Mouse (Mus musculus) heart, adult 8-10 months (tissue): ENCODE results near the gene Ccdc155. TPM values are rescaled to one million over a fixed set of nuclear protein-coding genes. Genes with fewer than 3 reads are reported as not detected.

Source experiments
- DNase-seq: peaks from one replicate; pipeline ENCODE4 v3.0.0; 2022; ENCODE audit warnings: low spot score
- total RNA-seq, 4 experiments: library from RNA; stranded (reverse); gene quantifications; 2 replicates each; pipeline ENCODE4 v1.2.4; 2022

Ccdc155 gene
- total RNA-seq, 4 experiments from 2014 or later: not detected

- DNase-seq: no peak
Measured at GRCm38 (mm10) chr7:45226421-45226820, 21.7 kb upstream of the Ccdc155 start.

GRCm38 (mm10) chr7:45224826-45225225 is 20.1 kb upstream of the Ccdc155 start:
- DNase-seq: no peak

DNA sequence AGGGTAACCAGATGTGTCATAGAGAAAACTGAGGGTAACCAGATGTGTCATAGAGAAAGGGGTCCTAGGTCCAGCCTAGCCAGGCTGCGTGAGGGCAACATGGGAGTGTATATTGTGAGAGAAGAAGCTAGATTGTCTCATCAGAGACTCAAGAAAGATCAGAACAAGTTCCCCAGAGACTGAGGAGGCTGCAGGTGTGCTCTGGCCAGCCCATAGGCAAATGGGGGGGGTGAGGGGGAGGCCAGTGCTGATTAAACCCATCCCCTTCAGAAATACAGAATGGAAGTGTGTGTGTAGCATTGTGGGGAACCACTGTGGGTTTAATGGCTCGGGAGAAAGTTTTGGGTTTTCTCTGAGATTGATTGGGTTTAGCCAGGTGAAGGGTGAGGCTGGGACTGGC is 17.0 kb upstream of the Ccdc155 start:
- no peak for DNase-seq

- no peak for DNase-seq
Measured at GRCm38 (mm10) chr7:45216442-45217183, 11.9 kb upstream of the Ccdc155 start.

- DNase-seq: no peak
Measured at GRCm38 (mm10) chr7:45215673-45216441, 11.2 kb upstream of the Ccdc155 start, which contains the start of gene Tead2. Tead2 (plus strand) TSS chr7:45215753.

GRCm38 (mm10) chr7:45213708-45214107 is 9.0 kb upstream of the Ccdc155 start:
- no peak for DNase-seq

DNA sequence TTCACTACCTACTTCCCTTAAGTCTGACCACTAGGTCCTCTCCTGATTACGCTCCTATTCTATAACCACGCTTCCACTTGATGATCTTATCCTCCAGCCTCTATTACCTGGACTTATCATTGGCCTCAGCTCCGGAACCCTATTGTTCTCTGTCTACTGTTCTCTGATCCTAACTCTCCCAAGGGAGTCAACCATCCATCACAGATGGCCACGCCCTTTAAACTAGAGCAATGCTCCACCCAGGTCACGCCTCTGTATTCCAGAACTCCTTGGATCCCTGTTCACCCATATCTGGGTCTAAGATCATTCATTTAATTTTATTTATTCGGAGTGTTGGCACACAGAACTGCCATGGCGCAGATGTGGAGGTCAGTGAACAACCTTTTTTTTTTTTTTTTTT is 7.7 kb upstream of the Ccdc155 start:
- no peak for DNase-seq

DNA sequence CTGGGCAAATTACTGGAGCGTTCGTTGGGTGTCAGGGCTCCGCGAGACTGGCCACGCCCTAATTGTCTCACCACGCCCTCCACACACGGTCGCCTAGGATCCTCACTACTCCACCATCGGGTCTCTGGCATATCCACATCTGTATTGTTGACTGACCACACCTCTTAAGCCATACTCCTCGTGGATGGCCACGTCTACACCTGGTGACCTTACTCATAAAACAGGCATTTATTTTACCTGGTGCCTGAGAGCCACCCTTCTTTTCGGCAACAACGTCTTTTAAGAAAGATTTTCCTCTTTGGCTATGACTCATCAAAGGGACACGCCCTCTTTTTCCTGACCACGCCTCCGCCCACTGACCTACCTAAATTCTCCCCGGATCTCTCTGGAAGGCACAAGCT is 7.2 kb upstream of the Ccdc155 start, which contains the start of gene Dkkl1:
Gene Dkkl1, minus strand, starts transcription at position 297 of the 401 bp plus-strand sequence.
- DNase-seq: no peak

DNA sequence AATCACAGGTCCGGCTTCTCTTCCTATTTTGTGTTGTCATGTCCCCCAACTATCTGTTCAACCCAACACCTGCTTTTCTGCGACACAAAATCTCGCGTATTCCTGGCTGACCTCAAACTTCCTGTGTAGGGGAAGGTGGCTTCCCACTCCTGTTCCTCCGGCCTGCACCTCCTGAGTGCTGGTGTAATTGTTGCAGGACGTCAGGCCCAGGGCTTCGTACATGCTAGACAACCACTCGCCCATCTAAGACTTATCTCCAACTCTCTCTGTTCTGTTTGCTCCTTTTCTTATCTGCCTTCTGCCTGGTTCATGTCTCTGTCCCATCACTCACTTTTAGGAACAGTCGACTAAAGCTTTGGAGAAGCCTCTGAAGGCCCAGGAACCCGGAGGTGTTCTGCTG is 6.4 kb upstream of the Ccdc155 start:
- DNase-seq: no peak

- DNase-seq: no peak
Measured at GRCm38 (mm10) chr7:45208260-45208659, 3.6 kb upstream of the Ccdc155 start.

GRCm38 (mm10) chr7:45202654-45203053 is 2.0 kb downstream of the Ccdc155 start:
- no peak for DNase-seq

DNA sequence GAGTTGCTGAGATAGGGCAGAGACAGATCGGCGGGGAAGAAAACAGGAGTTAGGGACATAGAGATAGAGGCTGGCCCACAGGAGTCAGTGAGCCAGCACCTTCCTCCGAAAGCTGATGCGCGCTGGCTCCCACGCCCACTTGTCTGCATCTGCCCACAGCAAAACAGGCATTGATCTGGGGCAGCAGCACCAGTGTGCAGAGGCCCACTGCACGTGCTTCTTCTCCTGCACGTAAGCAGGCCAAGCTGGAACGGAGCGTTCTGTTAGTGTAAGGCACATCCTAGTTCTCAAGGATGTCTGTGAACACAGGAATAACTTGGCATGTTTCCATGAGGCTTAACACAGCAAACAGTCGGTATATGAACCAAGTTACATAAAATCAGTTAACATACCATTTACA is 5.7 kb downstream of the Ccdc155 start:
- no peak for DNase-seq

- peak; percentile 67 for DNase-seq
Measured at GRCm38 (mm10) chr7:45198435-45198834, 6.3 kb downstream of the Ccdc155 start.

DNA sequence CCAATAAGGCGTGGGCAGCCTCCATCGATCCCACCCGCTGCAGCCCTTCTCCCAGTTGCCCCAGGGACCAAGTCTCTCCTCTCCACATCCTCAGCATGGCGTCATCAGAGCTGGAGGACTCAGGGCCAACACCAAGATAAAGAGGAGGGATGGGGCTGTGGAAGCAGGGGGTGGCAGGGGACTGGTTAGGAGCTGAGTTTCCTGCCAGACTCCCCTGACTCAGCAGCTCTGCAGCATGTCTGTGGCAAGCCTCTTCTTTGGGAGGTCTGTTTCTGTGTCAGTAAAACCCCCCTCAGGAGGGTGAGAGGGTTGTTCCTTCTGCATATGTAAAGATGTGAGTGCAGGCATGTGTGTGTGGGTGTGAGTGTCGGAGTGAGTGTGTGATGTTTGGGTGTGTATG is 7.7 kb downstream of the Ccdc155 start:
- DNase-seq: no peak

DNA sequence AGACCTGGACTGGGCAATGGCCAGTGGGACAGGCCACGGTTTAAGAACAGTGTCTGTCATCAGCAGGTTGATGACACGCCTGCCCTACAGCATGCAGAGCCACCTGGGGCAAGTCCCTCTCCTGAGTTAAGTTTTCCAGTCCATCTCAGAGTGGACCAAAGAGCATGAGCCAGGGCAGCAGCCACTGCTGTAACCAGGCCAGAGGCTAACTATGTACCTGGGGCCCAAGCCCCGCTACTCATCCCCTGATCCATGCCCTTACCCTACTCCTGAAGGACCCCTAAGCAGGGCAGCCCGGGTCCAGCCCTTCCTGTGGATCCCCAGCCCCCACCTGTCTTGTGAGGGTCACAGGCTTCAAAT is 8.5 kb downstream of the Ccdc155 start:
- DNase-seq: no peak

DNA sequence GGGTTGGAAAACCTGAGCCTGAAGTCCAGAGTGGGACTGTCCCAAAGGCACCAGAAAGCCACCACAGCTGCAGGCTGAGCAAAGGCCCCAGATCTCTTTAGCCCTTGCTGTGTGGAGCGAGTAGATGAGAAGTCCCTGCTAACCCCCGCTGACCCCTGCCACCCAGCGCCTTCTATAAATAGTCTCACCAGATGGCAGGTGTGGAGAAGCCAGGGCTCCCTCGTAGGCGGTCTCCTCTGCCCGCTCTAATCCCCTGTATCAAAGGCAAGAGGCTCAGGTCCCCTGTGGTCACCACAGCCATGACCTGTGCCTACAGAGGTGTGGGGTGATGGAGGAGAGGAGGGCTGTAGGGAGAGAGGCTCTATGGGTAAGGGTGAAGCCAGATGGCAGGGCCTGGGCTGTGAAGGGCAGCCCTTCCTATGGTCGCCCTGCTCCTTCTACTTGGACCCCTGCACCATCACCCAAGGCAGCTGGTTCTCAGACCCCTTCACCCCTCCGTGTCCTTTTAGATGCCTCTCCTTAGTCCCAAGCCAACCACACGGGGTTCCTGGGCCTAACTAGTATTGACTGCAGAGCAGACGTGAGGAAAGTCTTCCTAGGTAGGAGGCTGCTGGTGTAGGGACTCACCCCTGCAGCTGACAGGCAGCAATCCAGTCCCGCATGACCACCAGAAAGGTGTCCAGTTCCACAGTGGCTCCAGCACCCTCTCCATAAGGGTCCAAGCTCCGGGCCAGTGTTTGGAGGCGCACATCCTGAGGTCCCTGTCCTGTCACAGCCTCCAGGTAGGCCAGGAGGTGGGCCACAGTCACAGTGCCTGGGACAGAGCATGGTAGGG is 9.1 kb downstream of the Ccdc155 start:
- DNase-seq: no peak

- DNase-seq: no peak
Measured at GRCm38 (mm10) chr7:45193871-45194785, 10.6 kb downstream of the Ccdc155 start.

DNA sequence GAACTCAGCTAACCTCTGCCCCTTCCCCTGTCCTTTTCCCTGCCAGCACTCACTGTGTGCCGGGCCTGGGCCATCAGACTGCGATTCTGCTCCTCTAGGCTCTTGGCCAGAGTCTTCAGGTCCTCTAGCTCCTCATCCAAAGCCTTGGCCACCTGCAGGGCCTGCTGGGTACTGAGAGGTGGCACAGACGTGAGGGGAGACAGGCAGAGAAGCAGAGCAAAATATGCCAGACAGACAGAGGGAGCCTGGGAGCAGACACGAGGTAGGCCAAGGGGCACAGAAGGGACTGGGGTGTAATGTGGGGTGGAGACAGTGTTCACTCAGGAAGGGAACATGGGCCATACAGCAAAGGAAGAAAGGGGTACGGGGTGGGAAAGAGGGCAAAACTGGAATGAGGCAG is 11.3 kb downstream of the Ccdc155 start:
- DNase-seq: no peak

DNA sequence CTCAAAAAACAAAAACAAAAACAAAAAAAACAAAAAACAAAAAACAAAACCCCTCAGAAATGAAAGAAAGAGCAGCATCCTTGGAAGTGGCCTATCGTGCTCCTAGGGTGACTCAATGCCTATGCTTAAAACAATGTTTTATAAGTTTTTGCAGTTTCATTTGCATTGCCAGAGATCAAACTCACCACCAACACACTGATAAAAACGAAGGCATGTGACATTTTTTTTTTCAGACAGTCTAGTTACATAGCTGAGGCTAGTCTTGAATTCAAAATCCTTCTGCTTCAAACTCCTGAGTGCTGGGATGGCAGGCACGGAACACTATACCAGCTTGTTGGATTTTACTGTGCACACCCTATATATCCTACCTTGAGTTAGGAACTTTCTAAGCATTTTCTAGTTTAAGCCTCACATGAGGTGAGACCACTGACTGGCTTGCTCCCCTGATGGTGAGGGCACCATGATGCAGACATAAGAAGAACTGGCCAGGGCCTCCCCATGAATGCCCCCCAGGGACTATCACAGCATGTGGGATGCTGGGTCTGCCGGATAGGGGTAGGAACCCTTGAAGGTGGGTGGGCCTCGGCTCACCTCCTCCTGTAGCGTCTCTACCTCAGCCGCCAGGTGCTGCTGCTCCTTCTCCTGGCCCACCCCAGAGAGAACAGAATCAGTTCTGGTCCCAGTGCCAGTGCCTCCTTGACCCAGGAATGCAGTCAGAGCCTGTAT is 11.9 kb downstream of the Ccdc155 start:
- no peak for DNase-seq

DNA sequence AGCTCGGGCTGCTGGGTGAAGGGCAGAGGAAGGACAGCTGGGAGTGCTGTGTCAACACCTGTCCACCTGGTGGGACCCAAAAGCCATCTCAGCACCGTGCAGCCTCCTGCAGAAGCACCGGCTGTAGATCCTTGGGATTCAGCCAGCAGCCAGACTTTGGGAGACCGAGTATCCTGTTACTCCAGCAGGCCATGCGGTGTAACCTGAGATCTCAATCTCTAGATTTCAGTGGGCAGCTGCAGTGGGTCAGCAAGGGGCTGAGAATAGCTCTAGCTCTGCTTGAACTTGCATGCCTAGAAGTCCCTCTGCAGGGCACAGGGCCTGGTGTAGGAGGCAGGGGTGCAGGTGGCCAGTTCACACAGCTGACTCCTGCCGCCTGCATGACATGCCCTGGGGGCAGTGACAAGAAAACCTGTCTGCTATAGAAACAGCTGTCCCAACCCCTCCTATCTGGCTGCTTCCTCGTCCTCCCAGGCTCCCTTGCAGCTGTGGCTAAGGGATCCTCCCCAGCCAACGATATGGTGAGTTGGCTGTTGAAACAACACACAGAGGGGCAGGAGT is 12.8 kb downstream of the Ccdc155 start:
- no peak for DNase-seq
